Mouse (Mus musculus) central nervous system, embryonic 11.5 days (tissue): ENCODE measurements around the gene Eif2s3y. TPM values are rescaled to one million over a fixed set of nuclear protein-coding genes. Genes with fewer than 3 reads are reported as not detected.

Source experiments
- polyA plus RNA-seq: library from polyadenylated mRNA; depleted of rRNA; stranded (reverse); fragments of >200 nt; gene quantifications from 2 replicates; pipeline ENCODE4 v1.2.3, GENCODE M21; 2012; rRNA removed

Gene Eif2s3y
- polyA plus RNA-seq: 21.2 and 38.5 TPM in 2 replicates

GRCm38 (mm10) chrY:1009882-1010751 lies at the start of gene Eif2s3y:
Gene Eif2s3y (plus strand): TSS chrY:1010543.

Other genes starting within 250 kb of the Eif2s3y start
- gene Zfy1, start 213.1 kb upstream of the Eif2s3y start, polyA plus RNA-seq: 0.04 and 0.06 TPM in 2 replicates
- gene Uba1y, start 191.9 kb upstream of the Eif2s3y start, polyA plus RNA-seq: 0.02 TPM in 1 of 2 replicates, not detected in the other
- gene Kdm5d, start 112.8 kb upstream of the Eif2s3y start, polyA plus RNA-seq: 10.4 and 17.3 TPM in 2 replicates
- 3.3 and 8.7 TPM in 2 replicates for gene Uty, start 235.2 kb downstream of the Eif2s3y start, polyA plus RNA-seq